Mouse (Mus musculus) ES-Bruce4 (cell line): ENCODE results near the gene Map3k14.

Source experiments
- CTCF ChIP-seq: IDR thresholded peaks from one replicate; pipeline ENCODE4 v1.8.1; 2011; ENCODE audit warnings: low read depth, low read length
- EP300 ChIP-seq: IDR thresholded peaks from 2 replicates; pipeline ENCODE4 v1.6.1; 2011; ENCODE audit warnings: low read depth, low read length; ENCODE audit not compliant: insufficient read depth
- POLR2A ChIP-seq: IDR thresholded peaks from one replicate; pipeline ENCODE4 v1.8.1; 2011; ENCODE audit warnings: low read length; ENCODE audit not compliant: insufficient read depth

- TF ChIP-seq POLR2A (no peak), CTCF (no peak), EP300 (no peak)
Measured at GRCm38 (mm10) chr11:103180426-103180825, 86.8 kb downstream of the Map3k14 start.
